Mouse (Mus musculus): ENCODE data around the gene Miga2. TPM values are rescaled to one million over a fixed set of nuclear protein-coding genes. Genes with fewer than 3 reads are reported as not detected.

Miga2 gene
- total and polyA plus RNA-seq, 2 experiments from 2014 or later: 32.6 to 105 TPM

DNA sequence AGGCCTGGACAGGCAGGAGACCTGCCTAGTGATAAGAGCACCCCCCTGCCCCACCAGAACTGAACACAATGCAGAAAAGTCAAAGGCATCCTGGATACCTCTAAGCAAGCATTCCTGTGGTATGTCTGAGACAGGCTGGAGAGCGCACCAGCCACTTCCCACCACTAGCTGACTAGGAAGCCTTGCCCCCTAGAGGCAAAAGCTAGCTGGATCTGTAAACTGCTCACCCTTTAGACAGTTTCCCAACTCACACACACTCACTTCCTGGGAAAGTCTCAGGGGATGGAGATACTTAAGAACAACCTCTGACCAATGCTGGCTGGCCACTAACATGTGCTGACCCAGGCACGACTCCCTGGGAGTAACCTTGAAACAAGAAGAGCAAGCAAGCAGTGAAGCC lies 12.9 kb upstream of the Miga2 start:
- Histone ChIP-seq H3K27me3 (ENCODE audit: control insufficient read depth, insufficient read depth, low read length) (no peaks in the 10 kb centered on the region), H3K4me3 (ENCODE audit: low read depth, low read length) (no peak overlapping the region), H3K4me2 (ENCODE audit: low read depth, low read length) (no peak overlapping the region), H3K27ac (ENCODE audit: low read depth) (no peak overlapping the region), H3K36me3 (replicated peaks; ENCODE audit: control insufficient read depth, insufficient read depth, low read length) (peaks cover 69% of the 10 kb centered on the region), H3K4me1 (ENCODE audit: control insufficient read depth, insufficient read depth) (0 out of 2 replicates have a peak, but pooled peaks cover under 1% of the 10 kb centered on the region), H3K9me3 (replicated peaks; ENCODE audit: control insufficient read depth, low read length) (no peaks in the 10 kb centered on the region), H3K9ac (replicated peaks; ENCODE audit: low read depth, low read length) (no peak overlapping the region)
- ATAC-seq (ENCODE audit: insufficient read depth, low read depth) (no peak), DNase-seq (ENCODE audit: low spot score) (peak; percentile 37)
- 45% methylated on average over 2 of the region's 2 CpGs for WGBS
- TF ChIP-seq CTCF (IDR thresholded peaks at IDR 0.05; ENCODE audit: low read depth) (peak; percentile 42), EP300 (IDR thresholded peaks at IDR 0.05; ENCODE audit: low read depth) (no peak)

DNA sequence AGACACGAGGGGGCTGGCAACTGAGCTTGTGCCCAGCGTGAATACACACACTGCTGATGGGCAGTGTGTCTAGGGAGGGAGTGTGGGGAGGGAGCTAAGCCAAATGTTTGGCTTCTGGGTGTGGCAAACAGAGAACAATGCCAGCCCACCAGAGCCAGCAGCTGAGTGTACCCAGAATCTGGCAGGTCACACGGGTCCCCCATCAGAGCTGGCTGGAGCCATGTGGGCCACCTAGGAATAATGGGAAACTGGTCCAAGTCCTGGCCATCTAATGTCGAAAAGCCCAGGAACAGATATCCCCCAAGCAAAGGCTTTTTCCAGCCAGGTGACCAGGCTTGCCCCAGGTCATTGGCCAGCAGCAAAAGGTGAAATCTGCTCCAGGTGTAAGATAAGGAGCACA lies 8.2 kb upstream of the Miga2 start:
- DNase-seq (ENCODE audit: low spot score): no peak
- Histone ChIP-seq H3K27me3 (ENCODE audit: control insufficient read depth, insufficient read depth, low read length) (no peaks in the 10 kb centered on the region), H3K9me3 (replicated peaks; ENCODE audit: control insufficient read depth, low read length) (no peaks in the 10 kb centered on the region), H3K36me3 (replicated peaks; ENCODE audit: control insufficient read depth, insufficient read depth, low read length) (peaks cover 32% of the 10 kb centered on the region), H3K27ac (ENCODE audit: low read depth) (no peak overlapping the region), H3K9ac (replicated peaks; ENCODE audit: low read depth, low read length) (no peak overlapping the region), H3K4me2 (ENCODE audit: low read depth, low read length) (no peak overlapping the region), H3K4me1 (ENCODE audit: control insufficient read depth, insufficient read depth) (peaks cover 26% of the 10 kb centered on the region), H3K4me3 (ENCODE audit: low read depth, low read length) (no peak overlapping the region)
- WGBS: 55% methylated on average over 4 of the region's 4 CpGs
- ATAC-seq (ENCODE audit: insufficient read depth, low read depth): no peak
- no peak for TF ChIP-seq EP300 (IDR thresholded peaks at IDR 0.05; ENCODE audit: low read depth)
- TF ChIP-seq CTCF (IDR thresholded peaks at IDR 0.05; ENCODE audit: low read depth): no peak

DNA sequence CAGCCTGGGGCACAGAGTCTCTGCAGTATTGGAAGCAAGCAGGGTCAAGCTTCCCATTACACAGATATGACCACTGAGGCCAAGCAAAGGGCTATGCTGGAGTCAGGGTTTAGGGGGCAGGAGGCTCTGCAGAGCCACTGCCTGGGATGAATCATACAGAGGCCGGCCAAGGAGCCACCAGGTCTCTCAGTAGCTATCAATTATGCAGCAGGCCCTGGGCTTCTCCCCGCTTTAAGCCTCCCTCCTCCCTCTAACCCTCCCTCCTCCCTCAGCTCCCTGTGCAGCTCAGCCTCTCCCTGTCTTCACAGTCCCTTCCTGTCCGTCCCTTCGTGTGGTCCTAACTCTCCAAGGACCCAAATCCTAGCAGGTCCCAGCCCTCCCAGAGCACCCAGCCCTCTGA lies 7.8 kb upstream of the Miga2 start:
- no peak overlapping the region for H3K27ac ChIP-seq (ENCODE audit: low read depth)
- TF ChIP-seq EP300 (IDR thresholded peaks at IDR 0.05; ENCODE audit: low read depth) (no peak), CTCF (IDR thresholded peaks at IDR 0.05; ENCODE audit: low read depth) (no peak)
- DNase-seq (ENCODE audit: low spot score) (no peak), ATAC-seq (ENCODE audit: insufficient read depth, low read depth) (no peak)
- WGBS: 41% methylated on average over 4 of the region's 4 CpGs
- no peak overlapping the region for H3K4me3 ChIP-seq (ENCODE audit: low read depth, low read length)
- peaks cover 32% of the 10 kb centered on the region for H3K36me3 ChIP-seq (replicated peaks; ENCODE audit: control insufficient read depth, insufficient read depth, low read length)
- H3K9me3 ChIP-seq (replicated peaks; ENCODE audit: control insufficient read depth, low read length): no peaks in the 10 kb centered on the region
- H3K4me2 ChIP-seq (ENCODE audit: low read depth, low read length): no peak overlapping the region
- no peak overlapping the region for H3K9ac ChIP-seq (replicated peaks; ENCODE audit: low read depth, low read length)
- H3K27me3 ChIP-seq (ENCODE audit: control insufficient read depth, insufficient read depth, low read length): no peaks in the 10 kb centered on the region
- peaks cover 26% of the 10 kb centered on the region for H3K4me1 ChIP-seq (ENCODE audit: control insufficient read depth, insufficient read depth)

DNA sequence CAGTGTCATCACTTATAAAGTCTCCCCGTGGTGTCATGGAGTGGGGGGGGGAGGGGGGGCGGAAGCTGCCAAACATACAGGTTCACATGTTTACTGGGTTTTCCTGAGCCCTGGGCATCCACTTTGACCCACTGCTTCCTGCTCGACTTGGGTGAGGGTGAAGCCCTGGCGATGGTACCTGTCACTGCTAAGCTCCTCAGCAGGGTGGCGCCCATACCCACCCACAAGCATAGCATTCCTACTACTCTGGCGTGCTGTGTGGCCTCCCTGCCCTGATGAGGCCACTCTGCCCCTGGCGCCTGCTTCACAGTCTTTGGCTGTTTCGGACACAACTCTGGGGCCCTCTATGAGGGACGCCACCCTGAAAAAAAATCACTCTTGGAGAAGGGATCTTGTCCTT lies 7.1 kb upstream of the Miga2 start:
- WGBS: 46% methylated on average over 9 of the region's 9 CpGs

DNA sequence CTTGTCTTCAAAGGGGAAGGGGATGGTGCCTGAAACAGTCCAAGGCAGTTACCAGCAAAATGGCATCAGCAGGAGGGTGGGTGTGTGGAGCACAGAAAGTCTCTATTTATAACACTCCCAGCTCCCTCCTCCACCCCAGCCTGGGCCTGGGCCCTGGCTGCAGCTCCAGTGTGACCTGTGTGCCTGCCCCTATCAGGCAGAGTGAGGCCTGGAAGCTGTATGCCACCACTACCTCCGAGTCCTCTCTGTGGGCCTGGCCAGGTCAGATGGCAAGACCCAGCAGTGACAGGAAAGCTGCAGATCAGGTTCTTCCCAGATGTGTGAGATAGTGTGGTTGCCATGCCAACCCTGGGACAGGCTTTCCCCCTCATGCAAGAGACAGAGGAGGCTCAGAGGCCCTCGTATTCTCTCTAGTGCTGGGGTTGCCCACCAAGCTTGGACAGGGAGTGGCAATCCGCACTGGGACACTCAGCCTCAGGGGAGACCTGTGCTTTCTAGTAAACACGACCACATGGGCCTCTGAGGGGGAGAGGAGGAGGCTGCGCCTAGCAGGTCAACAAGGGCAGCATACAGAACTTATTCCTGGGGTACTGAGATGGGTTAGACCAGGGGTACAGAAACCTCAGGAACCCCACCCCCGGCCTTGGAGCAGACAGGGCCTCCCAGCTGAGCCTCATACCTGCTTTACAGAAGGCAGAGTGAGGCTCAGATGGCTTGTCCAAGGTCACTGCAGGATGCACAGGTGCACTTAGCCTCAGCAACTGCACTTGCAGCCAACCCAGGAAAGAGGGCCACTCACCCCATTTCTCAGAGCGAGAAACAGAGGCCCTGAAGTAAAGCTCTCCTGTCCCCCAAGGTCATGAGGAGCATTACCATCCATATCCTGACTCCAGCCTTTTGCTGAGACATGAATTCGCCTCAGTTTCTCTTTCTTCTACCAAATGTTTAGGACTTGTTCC lies 6.2 kb upstream of the Miga2 start:
- Histone ChIP-seq H3K27me3 (ENCODE audit: control insufficient read depth, insufficient read depth, low read length) (no peaks in the 10 kb centered on the region), H3K9ac (replicated peaks; ENCODE audit: low read depth, low read length) (peak overlapping the region; percentile 65), H3K4me1 (ENCODE audit: control insufficient read depth, insufficient read depth) (peaks cover 26% of the 10 kb centered on the region), H3K27ac (ENCODE audit: low read depth) (peak overlapping the region; percentile 84), H3K36me3 (replicated peaks; ENCODE audit: control insufficient read depth, insufficient read depth, low read length) (peaks cover 24% of the 10 kb centered on the region), H3K9me3 (replicated peaks; ENCODE audit: control insufficient read depth, low read length) (no peaks in the 10 kb centered on the region), H3K4me2 (ENCODE audit: low read depth, low read length) (peak overlapping the region; percentile 89), H3K4me3 (ENCODE audit: low read depth, low read length) (peak overlapping the region; percentile 84)
- TF ChIP-seq EP300 (IDR thresholded peaks at IDR 0.05; ENCODE audit: low read depth) (no peak), CTCF (IDR thresholded peaks at IDR 0.05; ENCODE audit: low read depth) (no peak)
- no peak for DNase-seq (ENCODE audit: low spot score)
- WGBS: 37% methylated on average over 8 of the region's 8 CpGs
- ATAC-seq (ENCODE audit: insufficient read depth, low read depth): peak; percentile 40; the same call in 1 of the 2 replicates

More for the DNA sequence above, 7.1 kb upstream of the Miga2 start:
- Histone ChIP-seq H3K27me3 (ENCODE audit: control insufficient read depth, insufficient read depth, low read length) (no peaks in the 10 kb centered on the region), H3K9me3 (replicated peaks; ENCODE audit: control insufficient read depth, low read length) (no peaks in the 10 kb centered on the region), H3K9ac (replicated peaks; ENCODE audit: low read depth, low read length) (no peak overlapping the region; the same call in 1 of the 2 replicates), H3K27ac (ENCODE audit: low read depth) (peak overlapping the region; percentile 84; the same call in 1 of the 2 replicates), H3K4me3 (ENCODE audit: low read depth, low read length) (no peak overlapping the region), H3K4me2 (ENCODE audit: low read depth, low read length) (no peak overlapping the region), H3K36me3 (replicated peaks; ENCODE audit: control insufficient read depth, insufficient read depth, low read length) (peaks cover 32% of the 10 kb centered on the region), H3K4me1 (ENCODE audit: control insufficient read depth, insufficient read depth) (peaks cover 26% of the 10 kb centered on the region)
- ATAC-seq (ENCODE audit: insufficient read depth, low read depth) (no peak), DNase-seq (ENCODE audit: low spot score) (no peak)
- TF ChIP-seq EP300 (IDR thresholded peaks at IDR 0.05; ENCODE audit: low read depth) (no peak), CTCF (IDR thresholded peaks at IDR 0.05; ENCODE audit: low read depth) (no peak)

All from heart, postnatal 0 days (tissue).